Mouse (Mus musculus) duodenum, adult 2 months (tissue): ENCODE measurements around the gene Srrm4. TPM values are rescaled to one million over a fixed set of nuclear protein-coding genes. Genes with fewer than 3 reads are reported as not detected.

Source experiments
- polyA plus RNA-seq: library from polyadenylated mRNA; depleted of rRNA; stranded (reverse); fragments of >200 nt; gene quantifications from 2 replicates; pipeline ENCODE4 v1.2.3, GENCODE M21; 2012; ENCODE audit warnings: low replicate concordance; rRNA removed

The Srrm4 gene
- 0.08 and 0.22 TPM in 2 replicates for polyA plus RNA-seq

DNA sequence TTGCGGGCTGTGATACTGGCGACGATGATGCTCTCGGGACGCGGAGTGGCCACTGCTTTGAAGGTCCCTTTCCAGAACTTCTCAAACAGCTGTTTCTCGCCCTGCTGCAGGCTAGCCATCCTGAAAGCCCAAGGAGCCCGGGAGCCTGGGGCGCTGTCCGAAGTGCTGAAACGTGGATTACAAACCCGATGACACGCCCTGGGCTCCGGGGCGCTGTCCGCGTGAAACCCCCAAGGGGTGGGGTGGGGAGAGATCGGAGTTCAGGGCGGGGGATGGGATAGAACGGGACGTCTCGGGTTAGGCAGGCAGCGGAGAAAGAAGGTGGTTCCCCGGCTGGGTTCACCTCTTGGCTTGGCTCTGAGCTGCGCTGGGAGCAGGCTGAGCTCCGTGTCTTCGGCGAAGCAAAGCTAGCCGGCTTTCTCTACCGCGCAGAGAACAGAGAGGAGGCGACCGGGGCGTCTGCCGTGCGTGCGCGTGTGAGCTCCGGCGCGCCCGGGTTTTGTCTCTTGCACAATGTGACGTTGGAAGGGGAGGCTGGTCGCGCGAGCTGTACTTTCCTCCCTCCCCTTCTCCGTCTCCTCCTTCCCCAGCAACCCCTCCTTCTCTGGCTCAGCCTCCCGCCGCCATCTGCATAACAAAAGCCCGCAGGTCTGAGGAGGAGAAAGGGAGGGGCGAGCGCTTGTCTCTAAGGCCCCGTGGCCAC, at the start of gene Srrm4:
TSS of gene Srrm4 (minus strand) at position 472 of the 703 bp plus-strand sequence.

GRCm38 (mm10) chr5:116422699-116423201, 168.9 kb downstream of the Srrm4 start, which contains the start of gene Hspb8:
Hspb8 (minus strand) TSS chr5:116422864.

Other genes with a start within 250 kb of the Srrm4 start
- gene Hspb8, start 169.0 kb downstream of the Srrm4 start, polyA plus RNA-seq: 11.1 and 13.1 TPM in 2 replicates